Mouse (Mus musculus): ENCODE measurements around the gene Hs3st2.

Gene Hs3st2

GRCm38 (mm10) chr7:121391225-121391983 is at the start of gene Hs3st2:
Gene Hs3st2, plus strand, starts transcription at chr7:121391859.
- DNase-seq (ENCODE audit: low read depth, low spot score), result peak; percentile 80

GRCm38 (mm10) chr7:121348284-121348963 is 43.2 kb upstream of the Hs3st2 start:
- DNase-seq (ENCODE audit: low read depth, low spot score), result no peak

- DNase-seq (ENCODE audit: low read depth, low spot score), result no peak
These were observed 40.0 kb upstream of the Hs3st2 start for GRCm38 (mm10) chr7:121351688-121352087.

- peak; percentile 56 for DNase-seq (ENCODE audit: low read depth, low spot score)
These were observed 30.2 kb upstream of the Hs3st2 start for GRCm38 (mm10) chr7:121361448-121361847.

GRCm38 (mm10) chr7:121365584-121365983 is 26.1 kb upstream of the Hs3st2 start:
- no peak for DNase-seq (ENCODE audit: low read depth, low spot score)

GRCm38 (mm10) chr7:121367185-121367584 is 24.5 kb upstream of the Hs3st2 start:
- no peak for DNase-seq (ENCODE audit: low read depth, low spot score)

GRCm38 (mm10) chr7:121371990-121372389 is 19.7 kb upstream of the Hs3st2 start:
- DNase-seq (ENCODE audit: low read depth, low spot score), result no peak

GRCm38 (mm10) chr7:121375456-121375855 is 16.2 kb upstream of the Hs3st2 start:
- DNase-seq (ENCODE audit: low read depth, low spot score), result no peak

GRCm38 (mm10) chr7:121378942-121379341 is 12.7 kb upstream of the Hs3st2 start:
- DNase-seq (ENCODE audit: low read depth, low spot score), result no peak

- peak; percentile 30 for DNase-seq (ENCODE audit: low read depth, low spot score)
These were observed 503 bp downstream of the Hs3st2 start for GRCm38 (mm10) chr7:121391984-121392739.

GRCm38 (mm10) chr7:121392740-121392993 is 1.0 kb downstream of the Hs3st2 start:
- peak; percentile 24 for DNase-seq (ENCODE audit: low read depth, low spot score)

GRCm38 (mm10) chr7:121393884-121394283 is 2.2 kb downstream of the Hs3st2 start:
- no peak for DNase-seq (ENCODE audit: low read depth, low spot score)

GRCm38 (mm10) chr7:121394875-121395274 is 3.2 kb downstream of the Hs3st2 start:
- DNase-seq (ENCODE audit: low read depth, low spot score), result no peak

GRCm38 (mm10) chr7:121410716-121411506 is 19.3 kb downstream of the Hs3st2 start:
- no peak for DNase-seq (ENCODE audit: low read depth, low spot score)

- DNase-seq (ENCODE audit: low read depth, low spot score), result no peak
These were observed 19.8 kb downstream of the Hs3st2 start for GRCm38 (mm10) chr7:121411507-121411898.

GRCm38 (mm10) chr7:121436884-121437283 is 45.2 kb downstream of the Hs3st2 start:
- DNase-seq (ENCODE audit: low read depth, low spot score), result no peak

GRCm38 (mm10) chr7:121441186-121441585 is 49.5 kb downstream of the Hs3st2 start:
- no peak for DNase-seq (ENCODE audit: low read depth, low spot score)

GRCm38 (mm10) chr7:121444336-121444735 is 52.7 kb downstream of the Hs3st2 start:
- DNase-seq (ENCODE audit: low read depth, low spot score), result no peak

GRCm38 (mm10) chr7:121446281-121446680 is 54.6 kb downstream of the Hs3st2 start:
- no peak for DNase-seq (ENCODE audit: low read depth, low spot score)

GRCm38 (mm10) chr7:121450951-121451843 is 59.5 kb downstream of the Hs3st2 start:
- no peak for DNase-seq (ENCODE audit: low read depth, low spot score)

GRCm38 (mm10) chr7:121456716-121457115 is 65.1 kb downstream of the Hs3st2 start:
- no peak for DNase-seq (ENCODE audit: low read depth, low spot score)

All from R1 (cell line).